Mouse (Mus musculus): Measurements from ENCODE around the gene Gpatch11.
"Not testable (repeated sequence)": the region's sequence is repeated elsewhere in the genome, so short reads cannot be mapped to it uniquely, and the experiment has no call there.

Gpatch11 gene

DNA sequence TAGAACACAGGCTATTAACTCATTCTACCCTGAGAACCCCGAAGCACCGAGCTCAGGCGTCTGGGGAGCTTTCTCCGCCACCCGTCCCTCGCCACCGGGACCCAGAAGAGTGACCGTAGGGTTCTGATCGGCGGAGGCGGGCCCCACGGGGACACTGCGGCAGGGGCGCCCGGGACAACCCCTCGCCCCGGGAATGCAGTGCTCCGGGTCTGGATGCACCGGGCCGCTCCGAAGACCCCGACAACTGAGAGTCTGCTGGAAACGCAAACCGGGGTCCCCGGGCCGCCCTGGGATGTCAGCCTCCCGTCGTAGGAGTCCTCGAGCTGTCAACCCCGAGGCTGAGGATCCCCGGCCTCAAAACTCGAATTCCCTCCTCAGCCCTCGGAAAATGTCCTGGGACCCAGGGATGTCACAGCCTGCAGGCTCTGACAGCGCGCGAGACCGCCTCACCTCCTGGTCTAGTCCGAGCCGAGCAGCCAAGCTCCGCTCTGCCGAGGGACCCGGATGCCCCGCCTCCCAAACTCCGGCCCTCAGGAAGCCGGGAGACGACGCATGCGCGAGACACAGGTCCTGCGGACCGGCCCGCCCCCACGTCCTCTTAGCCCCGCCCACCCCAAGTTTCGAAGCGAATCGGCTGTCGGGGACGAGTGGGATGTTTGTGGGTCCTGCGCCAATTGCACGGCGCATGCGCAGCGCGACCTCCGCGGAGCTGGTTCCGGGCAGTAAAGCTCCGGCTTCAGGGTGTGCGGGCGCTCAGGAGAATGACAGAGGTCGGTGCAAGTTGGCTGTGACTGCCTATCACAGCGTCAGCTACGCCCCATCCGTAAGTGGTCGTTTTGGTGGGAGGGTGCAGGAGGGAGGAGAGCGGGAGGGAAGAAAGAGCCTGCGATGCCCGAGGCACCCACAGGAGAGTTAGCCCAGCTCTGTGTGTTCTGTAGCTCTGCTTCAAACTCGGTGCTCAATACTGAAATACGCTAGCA, at the start of gene Gpatch11, which contains the start of gene Heatr5b:
Gpatch11 (plus strand) TSS at position 712 of the 980 bp plus-strand sequence.
Heatr5b (minus strand) TSS at position 509 of the 980 bp plus-strand sequence.
- DNase-seq: peak; percentile 98

- not testable (repeated sequence) for DNase-seq
Measured at GRCm38 (mm10) chr17:78788273-78788672, 47.1 kb upstream of the Gpatch11 start.

DNA sequence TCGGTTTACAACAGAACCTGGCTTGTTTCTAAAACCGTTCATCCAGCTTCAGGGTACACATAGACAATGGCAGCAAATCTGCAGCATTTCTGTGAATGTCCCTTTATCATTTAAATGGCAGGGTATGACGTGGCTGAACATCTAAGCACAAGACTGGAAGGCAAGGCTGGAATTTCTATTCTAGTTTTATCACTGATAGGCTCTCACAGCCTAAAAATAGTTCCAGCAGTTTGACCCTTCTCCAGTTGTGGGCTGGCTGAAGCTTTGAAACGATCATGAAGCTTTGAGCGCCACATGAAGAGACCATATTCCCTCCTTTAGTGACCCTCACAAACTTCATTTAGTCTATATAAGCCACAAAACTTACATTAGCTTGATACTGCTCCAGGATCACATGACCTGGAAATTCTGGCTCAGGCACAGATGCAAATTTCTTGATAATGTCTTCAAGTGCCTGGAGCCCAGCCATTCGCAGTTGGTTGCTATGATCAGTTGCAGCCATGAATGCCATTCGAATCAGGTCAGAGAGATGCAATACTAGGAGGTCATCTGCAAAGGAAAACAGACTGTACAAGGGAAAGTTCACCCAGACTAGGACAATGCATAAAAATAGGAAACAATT, 44.2 kb upstream of the Gpatch11 start:
- DNase-seq: no peak

DNA sequence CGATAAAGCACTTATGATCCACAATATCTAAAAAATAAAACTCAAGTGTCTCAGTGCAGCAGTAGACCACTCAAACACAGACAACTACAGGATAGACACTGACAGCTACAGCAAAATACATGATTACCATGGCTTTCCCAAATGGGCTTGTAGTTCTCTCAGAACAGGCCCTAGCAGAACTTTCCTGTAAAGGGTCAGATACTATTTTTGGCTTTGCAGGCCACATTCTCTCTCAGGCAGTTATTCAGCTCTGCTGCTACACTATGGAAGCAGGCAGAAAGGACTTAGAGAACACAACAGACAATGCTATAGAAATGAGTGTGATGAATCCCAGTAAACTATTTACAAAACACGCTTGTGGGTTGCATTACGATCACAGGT, 43.7 kb upstream of the Gpatch11 start:
- no peak for DNase-seq

DNA sequence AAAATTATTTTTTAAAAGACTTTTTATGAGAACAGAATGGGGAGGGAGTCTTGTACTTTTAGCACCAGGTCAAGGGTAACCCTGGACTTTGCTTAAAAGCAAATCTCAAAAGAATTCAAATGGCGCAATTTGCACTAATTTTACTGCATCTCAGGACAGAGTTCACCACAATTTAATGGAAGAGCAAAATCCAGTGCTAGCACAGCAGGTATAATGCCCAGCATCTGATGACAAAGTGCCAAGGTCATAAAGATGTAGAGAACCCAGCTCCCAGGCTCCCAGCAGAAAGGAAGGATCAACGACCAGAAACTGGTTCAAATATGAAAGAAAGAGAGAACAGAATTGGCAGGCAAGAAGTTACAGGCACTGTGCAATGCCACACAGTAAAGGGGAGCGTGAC, 43.2 kb upstream of the Gpatch11 start:
- no peak for DNase-seq

DNA sequence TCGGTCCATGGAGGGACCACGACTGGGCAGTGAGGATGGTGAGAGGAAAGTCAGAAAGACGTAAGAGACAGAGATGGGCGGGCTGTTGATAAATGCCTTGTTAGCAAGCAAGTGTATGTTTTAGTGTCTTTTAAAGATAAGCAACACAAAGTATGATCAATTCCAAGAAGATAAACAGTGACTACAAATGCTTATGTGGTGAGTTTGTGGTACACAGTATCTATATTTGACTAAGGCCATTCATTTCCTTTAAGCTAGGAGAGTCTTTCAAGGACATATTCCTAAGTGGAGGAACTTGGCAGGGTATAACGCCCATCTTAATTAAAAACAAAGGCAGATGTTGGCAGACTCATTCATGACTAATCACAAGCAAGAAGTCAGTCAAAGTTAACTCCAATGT, 41.0 kb upstream of the Gpatch11 start:
- no peak for DNase-seq

DNA sequence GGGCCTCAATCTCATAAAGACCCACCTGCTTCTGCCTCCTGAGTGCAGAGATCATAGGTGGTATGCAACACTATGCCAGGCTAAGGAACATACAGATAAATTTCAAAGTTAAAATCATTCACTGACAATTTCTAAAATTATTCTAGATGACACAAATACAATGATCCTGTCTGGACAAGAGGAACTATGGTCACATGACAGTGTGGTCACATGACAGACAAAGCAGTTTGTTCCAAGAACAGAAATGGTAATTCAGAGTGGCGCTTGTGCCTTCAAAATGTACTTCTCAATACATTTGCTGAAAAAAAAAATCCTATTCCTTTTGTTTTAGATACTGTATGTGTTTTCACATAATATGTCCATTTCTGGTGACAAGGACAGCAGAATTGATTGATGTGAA, 38.1 kb upstream of the Gpatch11 start:
- DNase-seq: no peak

DNA sequence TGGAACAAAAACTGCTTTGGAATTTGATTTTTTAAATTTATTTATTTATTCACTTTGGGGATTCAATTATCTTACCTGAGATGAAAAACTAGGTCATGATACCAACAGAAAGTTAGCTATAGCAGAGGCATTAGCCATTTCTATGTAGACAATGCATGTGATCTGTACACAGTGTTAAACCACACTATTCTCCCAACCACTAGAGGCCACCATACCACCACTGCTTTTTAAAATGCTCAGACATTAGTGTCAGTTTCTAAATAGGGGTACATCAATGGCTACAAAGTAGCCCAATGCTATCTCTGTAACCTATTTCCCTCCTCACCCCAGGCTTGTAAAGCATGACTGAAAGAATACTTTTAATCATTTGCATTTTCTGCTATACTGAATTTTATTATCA, 26.3 kb upstream of the Gpatch11 start:
- DNase-seq: no peak

DNA sequence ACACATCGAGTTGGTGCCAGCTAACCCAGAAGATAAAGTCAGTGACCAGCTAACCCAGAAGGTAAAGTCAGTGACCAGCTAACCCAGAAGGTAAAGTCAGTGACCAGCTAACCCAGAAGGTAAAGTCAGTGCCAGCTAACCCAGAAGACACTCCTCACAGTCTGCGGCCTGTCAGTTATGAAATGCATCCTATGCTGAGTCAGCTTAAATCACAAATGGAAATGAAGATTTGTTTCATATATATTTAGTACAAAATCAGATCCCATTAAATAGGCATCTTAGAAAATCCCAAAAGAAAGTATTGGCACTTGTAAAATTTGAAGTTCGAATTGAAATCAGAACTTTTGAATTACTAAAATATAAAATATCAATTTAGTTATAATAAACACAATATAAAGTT, 25.8 kb upstream of the Gpatch11 start:
- DNase-seq: no peak

- DNase-seq: no peak
Measured at GRCm38 (mm10) chr17:78824346-78824745, 11.0 kb upstream of the Gpatch11 start.

DNA sequence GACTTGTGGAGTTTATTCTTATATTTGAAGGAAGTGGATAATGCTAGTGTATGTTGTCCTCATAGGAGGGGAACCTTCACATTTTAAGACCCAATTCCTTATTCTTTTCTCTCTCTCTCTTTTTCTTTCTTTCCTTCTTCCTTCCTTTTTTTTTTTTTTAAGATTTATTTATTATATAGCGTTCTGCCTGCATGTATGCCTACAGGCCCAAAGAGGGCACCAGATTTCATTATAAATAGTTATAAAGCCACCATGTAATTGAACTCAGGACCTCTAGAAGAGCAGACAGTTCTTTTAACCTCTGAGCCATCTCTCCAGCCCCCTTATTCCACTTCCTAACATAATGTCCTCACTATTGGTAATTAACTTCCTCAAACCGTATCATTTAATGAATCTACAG, 689 bp downstream of the Gpatch11 start:
- DNase-seq: no peak

- no peak for DNase-seq
Measured at GRCm38 (mm10) chr17:78842271-78842928, 7.0 kb downstream of the Gpatch11 start.

- no peak for DNase-seq
Measured at GRCm38 (mm10) chr17:78856243-78856642, 20.9 kb downstream of the Gpatch11 start.

GRCm38 (mm10) chr17:78873886-78874285, 38.5 kb downstream of the Gpatch11 start:
- no peak for DNase-seq

GRCm38 (mm10) chr17:78881878-78882304, 46.5 kb downstream of the Gpatch11 start:
- no peak for DNase-seq

GRCm38 (mm10) chr17:78882401-78883112, 47.2 kb downstream of the Gpatch11 start, which contains the start of gene Eif2ak2:
Gene Eif2ak2, minus strand, starts transcription at chr17:78882573.
- peak; percentile 36 for DNase-seq

GRCm38 (mm10) chr17:78883291-78883690, 47.9 kb downstream of the Gpatch11 start:
- DNase-seq: no peak

DNA sequence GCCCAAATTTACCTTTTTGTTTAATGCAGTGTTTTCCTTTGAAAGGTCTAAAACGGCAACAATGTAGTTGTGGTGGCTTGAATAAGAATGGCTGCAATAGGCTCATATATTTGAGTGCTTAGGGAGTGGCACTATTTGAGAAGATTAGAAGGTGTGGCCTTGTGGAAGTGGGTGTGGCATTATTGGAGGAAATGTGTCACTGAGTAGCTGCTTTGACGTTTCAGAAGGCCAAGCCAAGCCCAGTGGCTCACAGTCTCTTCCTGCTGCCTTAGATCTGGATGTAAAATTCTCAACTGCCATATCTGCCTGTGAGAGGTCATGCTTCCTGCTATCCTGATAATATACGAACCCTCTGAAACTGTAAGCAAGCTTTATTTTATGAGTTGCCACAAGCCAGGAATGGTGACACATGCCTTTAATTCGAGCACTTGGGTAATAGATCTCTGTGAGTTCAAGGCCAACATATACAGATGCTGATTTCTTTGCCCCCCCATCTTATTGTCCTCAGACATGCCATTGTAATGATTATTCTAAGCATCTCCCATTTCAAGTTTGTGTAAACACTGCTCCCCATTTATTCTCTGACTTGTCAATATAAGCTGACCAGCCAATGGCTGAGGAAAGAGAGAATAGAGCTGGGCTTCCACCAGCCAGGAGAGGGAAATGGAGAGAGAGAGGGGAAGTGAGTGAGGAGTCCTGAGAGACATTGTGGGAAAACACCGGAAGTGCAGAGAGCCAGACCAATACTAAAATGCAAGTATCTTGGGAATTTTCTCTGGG, 50.1 kb downstream of the Gpatch11 start:
- DNase-seq: no peak

DNA sequence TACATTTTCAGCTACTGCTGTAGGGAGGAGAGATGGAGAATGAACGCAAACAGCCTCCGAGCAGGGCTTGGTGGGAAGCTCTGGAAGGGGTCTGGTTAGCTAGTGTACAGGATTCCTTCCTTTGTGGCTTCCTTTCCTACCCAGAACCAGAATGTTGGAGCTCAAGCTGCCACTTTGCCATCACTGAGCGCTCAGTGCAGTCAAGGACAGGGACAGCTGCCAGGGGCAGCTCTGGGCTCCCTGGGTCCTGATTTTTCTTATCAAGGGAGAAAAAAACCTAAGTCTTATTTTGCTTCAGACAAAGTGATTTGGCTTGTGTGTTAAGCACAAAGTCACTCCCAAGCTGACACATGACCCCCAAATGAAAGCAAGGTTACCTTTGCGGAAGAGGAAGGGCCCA, 53.2 kb downstream of the Gpatch11 start:
- no peak for DNase-seq

GRCm38 (mm10) chr17:78889184-78889583, 53.8 kb downstream of the Gpatch11 start:
- no peak for DNase-seq

DNA sequence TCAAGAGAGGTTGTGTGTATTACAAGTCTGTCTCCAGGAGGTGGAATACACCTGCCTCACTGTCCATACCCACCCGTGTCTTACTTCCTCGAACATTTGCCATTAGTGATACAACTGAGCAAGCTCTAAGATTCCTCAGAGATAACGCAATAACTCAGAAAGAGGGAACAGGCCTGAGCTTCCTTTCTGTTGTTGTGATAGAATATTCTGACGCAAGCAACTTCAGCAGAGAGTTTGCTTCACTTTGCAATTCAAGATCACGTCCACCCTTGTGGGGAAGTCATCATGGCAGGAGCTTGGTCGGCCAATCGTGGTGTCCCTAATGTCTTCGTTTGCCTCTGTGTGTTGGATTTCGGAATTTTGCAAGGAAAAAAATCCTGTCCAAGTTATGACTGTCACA, 55.7 kb downstream of the Gpatch11 start:
- no peak for DNase-seq

- DNase-seq: no peak
Measured at GRCm38 (mm10) chr17:78894991-78895390, 59.6 kb downstream of the Gpatch11 start.

All from layer of hippocampus, adult 9-11 months (tissue).